Mouse (Mus musculus) CH12.LX (cell line): ENCODE measurements around the gene Nedd4. TPM values are rescaled to one million over a fixed set of nuclear protein-coding genes. Genes with fewer than 3 reads are reported as not detected.

Experiments
- DNase-seq: peaks from one replicate; pipeline ENCODE4 v3.0.0-alpha.2; 2013; ENCODE audit errors: extremely low read depth
- H3K27ac ChIP-seq: 2 replicates; pipeline ENCODE4 v1.5.1; 2012; ENCODE audit warnings: low read depth, mild to moderate bottlenecking, control low read depth, moderate library complexity; ENCODE audit not compliant: insufficient read depth
- H3K27me3 ChIP-seq: replicated peaks from 2 replicates; pipeline ENCODE3; 2012; ENCODE audit warnings: inconsistent platforms
- H3K36me3 ChIP-seq, 2 experiments: replicated peaks in 1 of 2; 2 replicates each; pipeline versions ENCODE3 to v1.6.1; 2012; ENCODE audit warnings: inconsistent platforms in 1 of 2, low read length in 1 of 2, mild to moderate bottlenecking in 1 of 2, mixed read lengths in 1 of 2, moderate library complexity in 1 of 2; ENCODE audit not compliant: control insufficient read depth in 1 of 2, insufficient read depth in 1 of 2
- H3K4me1 ChIP-seq, 2 experiments: 2 replicates each; pipeline ENCODE4 v1.6.1; 2012; ENCODE audit warnings: inconsistent platforms in 1 of 2, moderate library complexity in 1 of 2; ENCODE audit not compliant: insufficient read depth in 2 of 2, control insufficient read depth in 1 of 2
- H3K4me2 ChIP-seq: 2 replicates; pipeline ENCODE4 v1.6.1; 2012; ENCODE audit warnings: low read depth, mild to moderate bottlenecking, control low read depth; ENCODE audit not compliant: poor library complexity, insufficient read depth, severe bottlenecking
- H3K4me3 ChIP-seq, 3 experiments: fragments of 150-350 bp in 1 of 3; sonication (generic) in 1 of 3; replicated peaks in 1 of 3; 2 replicates each; pipeline versions ENCODE3 to v1.5.1; 2011 to 2012; ENCODE audit warnings: low read depth in 2 of 3, low read length in 2 of 3, mild to moderate bottlenecking in 2 of 3, moderate library complexity in 2 of 3, control low read depth in 1 of 3, improper control_type of control experiment in 1 of 3, inconsistent platforms in 1 of 3, mixed read lengths in 1 of 3; ENCODE audit not compliant: poor library complexity in 1 of 3
- H3K79me2 ChIP-seq: replicated peaks from 2 replicates; pipeline ENCODE4 v1.6.1; 2012; ENCODE audit warnings: mild to moderate bottlenecking, moderate library complexity; ENCODE audit not compliant: control insufficient read depth, poor library complexity, insufficient read depth, severe bottlenecking; ENCODE audit errors: extremely low read depth
- H3K9ac ChIP-seq: 2 replicates; pipeline ENCODE4 v1.6.1; 2012; ENCODE audit warnings: low read depth, mild to moderate bottlenecking, control low read depth, moderate library complexity; ENCODE audit not compliant: insufficient read depth
- H3K9me3 ChIP-seq: replicated peaks from 2 replicates; pipeline ENCODE3; 2012; ENCODE audit warnings: low read length, inconsistent platforms, mixed read lengths
- CHD1 ChIP-seq: IDR thresholded peaks from 2 replicates; pipeline ENCODE4 v1.6.1; 2012; ENCODE audit warnings: low read depth, low read length, improper control_type of control experiment, inconsistent platforms
- CHD2 ChIP-seq: IDR thresholded peaks from 2 replicates; pipeline ENCODE4 v1.6.1; 2011; ENCODE audit warnings: low read length, improper control_type of control experiment
- CTCF ChIP-seq, 2 experiments: IDR thresholded peaks in 1 of 2; conservative IDR thresholded peaks in 1 of 2; 2 replicates each; pipeline ENCODE4 v1.5.1; 2011 to 2012; ENCODE audit warnings: low read depth in 2 of 2, low read length in 2 of 2, improper control_type of control experiment in 1 of 2, inconsistent platforms in 1 of 2, mild to moderate bottlenecking in 1 of 2, moderate library complexity in 1 of 2
- E2F4 ChIP-seq: IDR thresholded peaks from 2 replicates; pipeline ENCODE4 v1.6.1; 2011; ENCODE audit warnings: low read depth, low read length, improper control_type of control experiment; ENCODE audit not compliant: insufficient replicate concordance
- ETS1 ChIP-seq: conservative IDR thresholded peaks from 2 replicates; pipeline ENCODE4 v1.6.1; 2012; ENCODE audit warnings: low read depth, mild to moderate bottlenecking, inconsistent platforms, low read length, improper control_type of control experiment, moderate library complexity
- GABPA ChIP-seq: IDR thresholded peaks from 2 replicates; pipeline ENCODE4 v1.6.1; 2012; ENCODE audit warnings: low read depth, low read length, improper control_type of control experiment, inconsistent platforms; ENCODE audit not compliant: insufficient replicate concordance
- JUND ChIP-seq: conservative IDR thresholded peaks from 2 replicates; pipeline ENCODE4 v1.6.1; 2011; ENCODE audit warnings: low read depth, low read length, improper control_type of control experiment
- KAT2A ChIP-seq: IDR thresholded peaks from 2 replicates; pipeline ENCODE4 v1.6.1; 2012; ENCODE audit warnings: low read length, improper control_type of control experiment, inconsistent platforms; ENCODE audit not compliant: insufficient replicate concordance
- MEF2A ChIP-seq: IDR thresholded peaks from 2 replicates; pipeline ENCODE4 v1.6.1; 2014; ENCODE audit warnings: low read depth, mild to moderate bottlenecking, inconsistent platforms, low read length, improper control_type of control experiment, borderline replicate concordance
- MXI1 ChIP-seq: IDR thresholded peaks from 2 replicates; pipeline ENCODE4 v1.6.1; 2011; ENCODE audit warnings: mild to moderate bottlenecking, low read depth, low read length, improper control_type of control experiment
- NELFE ChIP-seq: IDR thresholded peaks from 2 replicates; pipeline ENCODE4 v1.6.1; 2011; ENCODE audit warnings: low read depth, low read length, improper control_type of control experiment
- PAX5 ChIP-seq: IDR thresholded peaks from 2 replicates; pipeline ENCODE4 v1.6.1; 2012; ENCODE audit warnings: low read length, inconsistent platforms, mixed read lengths
- POLR2AphosphoS2 ChIP-seq: IDR thresholded peaks from 2 replicates; pipeline ENCODE4 v1.6.1; 2011; ENCODE audit warnings: low read depth, low read length, improper control_type of control experiment
- SIN3A ChIP-seq: IDR thresholded peaks from 2 replicates; pipeline ENCODE4 v1.6.1; 2012; ENCODE audit warnings: low read length, improper control_type of control experiment, inconsistent platforms
- TBP ChIP-seq: conservative IDR thresholded peaks from 2 replicates; pipeline ENCODE4 v1.6.1; 2011; ENCODE audit warnings: low read depth, low read length, improper control_type of control experiment
- UBTF ChIP-seq: IDR thresholded peaks from 2 replicates; pipeline ENCODE4 v1.6.1; 2012; ENCODE audit warnings: low read depth, mild to moderate bottlenecking, inconsistent platforms, low read length, improper control_type of control experiment, moderate library complexity
- dilution Hi-C: fragments of 300-500 bp; cut with MboI; formaldehyde crosslinking; loops from 2 replicates; pipeline ENCODE4 v1.14.3; 2020; ENCODE audit warnings: low sequenced_read_pairs; ENCODE audit not compliant: extremely low pct_unique_long_range_greater_than_20kb, extremely low pct_ligation_motif_present
- in situ Hi-C: fragments of 300-500 bp; cut with MboI; formaldehyde crosslinking; loops from 3 replicates; pipeline ENCODE4 v1.14.3; 2019; ENCODE audit warnings: low sequenced_read_pairs, low pct_ligation_motif_present, low pct_unique_long_range_greater_than_20kb, mixed read lengths
- polyA plus RNA-seq: library from polyadenylated mRNA; unstranded; fragments of >175 nt; gene quantifications from 2 replicates; pipeline ENCODE4 v1.2.1, GENCODE M21; 2012; ENCODE audit warnings: low read depth; ENCODE audit not compliant: insufficient read length
- total RNA-seq, 2 experiments: library from RNA; depleted of rRNA; stranded (reverse); fragments of 300-350 nt in 1 of 2; fragments of >200 nt in 1 of 2; gene quantifications; 2 replicates each; pipeline ENCODE4 v1.2.3; 2012 to 2014

Nedd4 gene
- total and polyA plus RNA-seq, 3 experiments: 56.9 to 211 (median 206) TPM

DNA sequence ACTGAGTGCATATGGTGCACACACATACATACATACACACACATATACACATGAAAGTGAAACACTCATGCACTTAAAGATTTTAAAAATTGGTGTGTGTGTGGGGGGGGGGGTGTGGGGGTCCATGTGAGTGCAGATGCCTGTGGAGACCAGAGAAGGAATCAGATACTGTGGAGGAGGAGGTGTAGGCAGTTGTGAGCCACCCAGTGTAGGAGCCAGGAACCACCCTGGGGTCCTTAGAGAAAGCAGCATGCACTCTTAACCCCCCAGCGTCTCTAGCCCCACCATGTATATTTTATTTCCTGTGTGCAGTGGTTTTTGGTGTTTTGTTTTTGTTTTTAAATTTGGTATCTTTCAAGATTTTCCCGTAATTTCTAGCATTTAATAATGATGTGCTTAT, 45.9 kb downstream of the Nedd4 start:
- TF ChIP-seq CHD2 (no peak), JUND (no peak), CHD1 (no peak), MXI1 (no peak), ETS1 (no peak), GABPA (no peak), UBTF (no peak), PAX5 (no peak), TBP (no peak), CTCF (conservative IDR thresholded peaks at IDR 0.05 in 1 of 2, IDR thresholded peaks at IDR 0.05 in 1 of 2; ENCODE audit: low read depth in 2 of 2, low read length in 2 of 2) (no peak), MEF2A (no peak)
- TF ChIP-seq, all 38 proteins: peak for 0
- Histone ChIP-seq H3K27ac (no peak overlapping the region), H3K36me3 (peaks cover 15 to 87% of the 10 kb centered on the region in 2 experiments), H3K79me2 (peaks cover 2% of the 10 kb centered on the region; the same call in 1 of the 2 replicates), H3K4me3 (no peak overlapping the region), H3K4me2 (no peak overlapping the region), H3K27me3 (no peaks in the 10 kb centered on the region), H3K4me1 (no peaks in the 10 kb centered on the region), H3K9me3 (no peaks in the 10 kb centered on the region), H3K9ac (no peak overlapping the region)
- in situ Hi-C loops (no loop called here), dilution Hi-C loops (no loop called here)
- DNase-seq: no peak

DNA sequence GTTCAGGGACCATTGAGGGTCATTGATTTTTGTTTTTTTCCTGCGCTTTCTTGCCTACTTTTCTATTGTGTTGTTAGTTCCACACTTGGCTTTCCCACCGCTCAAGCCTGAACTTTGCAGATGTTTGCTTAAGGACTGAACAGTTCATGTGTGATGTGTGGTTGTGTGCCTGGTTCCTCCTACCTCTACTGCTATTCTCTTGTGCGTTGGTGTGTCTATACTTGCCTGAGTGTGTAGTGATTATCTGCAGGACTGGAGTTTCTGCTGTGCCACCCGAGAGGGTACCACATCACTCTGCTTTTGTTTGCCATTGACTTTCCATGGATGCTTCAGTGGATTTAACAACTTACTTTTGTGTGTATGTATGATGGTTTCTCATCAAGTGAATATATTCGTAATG, 46.5 kb downstream of the Nedd4 start:
- H3K79me2 ChIP-seq: peaks cover 2% of the 10 kb centered on the region; the same call in 1 of the 2 replicates
- H3K9ac ChIP-seq: no peak overlapping the region
- no peak overlapping the region for H3K27ac ChIP-seq
- no peak for DNase-seq
- no peak overlapping the region for H3K4me3 ChIP-seq
- in situ Hi-C loops (no loop called here), dilution Hi-C loops (no loop called here)
- no peaks in the 10 kb centered on the region for H3K4me1 ChIP-seq
- no peaks in the 10 kb centered on the region for H3K27me3 ChIP-seq
- peaks cover 12 to 87% of the 10 kb centered on the region in 2 experiments for H3K36me3 ChIP-seq
- H3K4me2 ChIP-seq: no peak overlapping the region
- TF ChIP-seq PAX5 (no peak), E2F4 (no peak), CHD1 (no peak), KAT2A (no peak), ETS1 (no peak), SIN3A (no peak), POLR2AphosphoS2 (no peak), NELFE (no peak)
- H3K9me3 ChIP-seq: no peaks in the 10 kb centered on the region
